Mouse (Mus musculus) right cerebral cortex, adult 2 months (tissue): Measurements from ENCODE around the gene Tcf25.
"Not testable (repeated sequence)": the region's sequence is repeated elsewhere in the genome, so short reads cannot be mapped to it uniquely, and the experiment has no call there.

ENCODE experiments used
- DNase-seq, 2 experiments: peaks; one replicate each; pipeline ENCODE4 v3.0.0; 2021 to 2022; ENCODE audit warnings: low spot score in 2 of 2

The Tcf25 gene

DNA sequence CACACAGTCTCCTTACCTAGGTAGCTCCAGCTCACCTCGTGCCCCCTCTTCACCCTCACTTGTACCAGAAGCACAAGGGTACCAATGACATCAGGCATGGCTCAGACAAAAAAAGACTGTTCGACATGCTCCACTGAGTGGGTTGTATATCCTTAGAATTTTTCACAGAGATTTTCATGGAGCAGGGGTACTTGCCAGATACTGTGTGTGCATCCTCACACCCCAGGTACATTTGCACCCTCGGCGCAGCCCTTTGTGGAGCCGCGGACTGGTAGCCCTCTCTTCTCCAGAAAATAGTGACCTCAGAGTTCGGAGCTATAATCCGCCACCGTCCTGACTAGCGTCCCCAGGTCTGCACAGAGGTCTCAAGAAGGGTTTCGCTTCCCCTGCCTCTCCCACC, 37.2 kb downstream of the Tcf25 start:
- DNase-seq, result no peak

DNA sequence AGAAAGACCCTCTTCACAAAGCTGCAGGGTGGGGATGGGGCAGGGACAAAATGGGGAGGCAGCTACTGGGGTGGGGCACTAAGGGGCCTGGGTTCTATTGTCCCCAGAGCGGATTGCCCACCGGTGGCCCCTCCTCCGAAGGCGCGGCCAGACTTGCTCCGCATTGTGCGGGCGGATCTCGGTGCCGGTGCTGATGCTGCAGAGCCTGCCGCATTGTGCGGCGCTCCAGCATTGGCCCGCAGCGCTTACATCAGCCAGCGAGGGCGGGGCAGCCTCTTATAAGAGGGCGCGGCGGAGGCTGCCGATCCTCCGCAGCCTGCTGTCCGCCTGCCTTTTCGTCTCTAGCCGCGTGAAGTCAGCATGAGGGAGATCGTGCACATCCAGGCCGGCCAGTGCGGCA, 37.7 kb downstream of the Tcf25 start, which contains the start of gene Tubb3:
TSS of gene Tubb3 (plus strand) at position 179 of the 400 bp plus-strand sequence.
- DNase-seq, result peak; percentile 90 to 91

DNA sequence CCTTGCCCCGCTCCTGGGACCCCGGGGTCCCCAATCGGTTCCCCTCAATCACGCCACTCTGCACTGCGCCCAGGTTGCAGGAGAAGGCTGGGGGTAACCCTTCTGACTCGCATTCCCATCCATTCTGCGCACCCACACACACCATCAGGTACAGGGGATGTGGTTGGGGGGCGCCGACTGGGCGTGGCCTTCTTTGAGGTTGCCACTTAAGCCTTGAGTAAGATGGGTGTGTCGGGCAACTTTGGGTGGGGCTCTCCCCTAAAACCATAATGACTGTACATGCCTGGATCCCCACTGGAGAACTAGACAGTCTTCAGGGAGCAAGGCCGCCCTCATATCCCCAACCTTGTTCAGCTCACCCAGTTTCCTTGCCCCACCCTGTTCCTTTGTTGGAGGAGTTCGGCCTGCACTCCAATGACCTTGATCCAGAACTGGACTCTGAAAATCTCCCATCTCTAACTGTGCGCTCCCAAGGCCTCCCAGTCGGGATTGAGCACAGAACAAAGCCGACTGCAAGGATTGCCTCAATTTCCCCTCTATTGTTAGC, 38.3 kb downstream of the Tcf25 start:
- no peak for DNase-seq

DNA sequence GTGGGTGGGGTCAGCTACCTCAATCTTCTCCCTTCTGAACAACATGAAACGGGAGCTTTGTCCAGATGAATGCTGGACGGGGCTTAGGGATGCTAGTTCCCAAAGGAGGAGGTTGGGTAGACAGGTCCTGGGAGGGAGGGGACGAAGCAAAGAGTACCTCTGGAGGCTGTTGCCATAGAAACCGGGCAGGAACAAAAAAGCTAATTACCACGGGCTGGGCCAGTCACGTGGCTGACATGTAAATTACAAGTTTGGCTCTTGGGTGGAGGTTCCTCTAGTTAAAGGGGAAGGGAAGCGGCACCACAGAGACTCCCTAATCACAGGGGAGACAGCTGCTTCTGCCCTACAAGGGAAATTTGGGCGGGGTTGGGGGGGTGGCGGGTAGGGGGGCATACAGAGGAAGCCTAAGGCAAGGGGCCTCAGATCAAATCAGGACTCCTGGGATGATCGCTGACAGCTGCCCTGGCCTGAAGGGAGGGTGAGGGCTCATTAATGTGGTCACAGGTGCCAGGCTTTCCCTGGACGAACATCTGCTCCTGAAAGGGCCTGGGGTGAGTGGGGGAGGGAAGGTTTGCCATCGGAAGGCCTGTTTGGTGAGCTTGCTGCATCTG, 39.1 kb downstream of the Tcf25 start:
- DNase-seq, result peak; percentile 78 to 83

DNA sequence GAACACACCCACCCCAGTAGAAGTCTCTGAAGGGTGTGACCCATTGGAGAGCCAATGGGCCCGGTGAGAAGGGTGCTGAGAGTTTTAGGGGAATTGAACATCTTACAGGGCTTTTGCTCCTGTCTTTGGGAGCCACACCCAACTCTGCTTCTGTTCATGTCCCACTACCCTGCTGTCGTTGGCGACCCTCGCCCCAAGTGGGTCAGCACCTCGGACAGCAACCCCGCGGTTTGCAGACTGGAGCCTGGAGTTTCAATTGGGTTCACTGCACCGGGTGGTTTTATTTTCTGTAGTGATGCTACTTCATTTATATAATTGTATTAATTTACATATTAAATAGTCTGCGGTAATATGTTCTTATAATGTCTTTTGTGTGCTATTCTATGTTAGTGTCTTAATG, 40.7 kb downstream of the Tcf25 start:
- DNase-seq, result no peak

DNA sequence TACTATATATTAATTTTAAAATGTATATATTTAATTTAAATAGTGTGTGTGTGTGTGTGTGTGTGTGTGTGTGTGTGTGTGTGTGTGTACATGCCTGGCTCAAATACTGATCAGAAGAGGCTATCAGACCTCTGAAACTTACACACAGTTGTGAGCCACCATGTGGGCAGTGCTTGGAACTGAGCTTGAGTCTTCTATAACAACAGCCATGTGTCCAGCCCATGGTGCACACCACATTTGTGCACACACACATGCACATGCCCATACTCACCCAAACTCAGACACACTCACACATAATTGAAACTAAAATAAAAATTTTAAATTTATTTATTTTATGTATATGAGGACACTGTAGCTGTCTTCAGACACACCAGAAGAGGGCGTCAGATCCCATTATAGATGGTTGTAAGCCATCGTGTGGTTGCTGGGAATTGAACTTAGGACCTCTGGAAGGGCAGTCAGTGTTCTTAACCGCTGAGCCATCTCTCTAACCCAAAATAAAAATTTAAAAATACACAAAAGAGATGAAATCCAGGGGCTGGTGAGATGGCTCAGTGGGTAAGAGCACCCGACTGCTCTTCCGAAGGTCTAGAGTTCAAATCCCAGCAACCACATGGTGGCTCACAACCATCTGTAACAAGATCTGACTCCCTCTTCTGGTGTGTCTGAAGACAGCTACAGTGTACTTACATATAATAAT, 41.6 kb downstream of the Tcf25 start:
- not testable (repeated sequence) for DNase-seq

DNA sequence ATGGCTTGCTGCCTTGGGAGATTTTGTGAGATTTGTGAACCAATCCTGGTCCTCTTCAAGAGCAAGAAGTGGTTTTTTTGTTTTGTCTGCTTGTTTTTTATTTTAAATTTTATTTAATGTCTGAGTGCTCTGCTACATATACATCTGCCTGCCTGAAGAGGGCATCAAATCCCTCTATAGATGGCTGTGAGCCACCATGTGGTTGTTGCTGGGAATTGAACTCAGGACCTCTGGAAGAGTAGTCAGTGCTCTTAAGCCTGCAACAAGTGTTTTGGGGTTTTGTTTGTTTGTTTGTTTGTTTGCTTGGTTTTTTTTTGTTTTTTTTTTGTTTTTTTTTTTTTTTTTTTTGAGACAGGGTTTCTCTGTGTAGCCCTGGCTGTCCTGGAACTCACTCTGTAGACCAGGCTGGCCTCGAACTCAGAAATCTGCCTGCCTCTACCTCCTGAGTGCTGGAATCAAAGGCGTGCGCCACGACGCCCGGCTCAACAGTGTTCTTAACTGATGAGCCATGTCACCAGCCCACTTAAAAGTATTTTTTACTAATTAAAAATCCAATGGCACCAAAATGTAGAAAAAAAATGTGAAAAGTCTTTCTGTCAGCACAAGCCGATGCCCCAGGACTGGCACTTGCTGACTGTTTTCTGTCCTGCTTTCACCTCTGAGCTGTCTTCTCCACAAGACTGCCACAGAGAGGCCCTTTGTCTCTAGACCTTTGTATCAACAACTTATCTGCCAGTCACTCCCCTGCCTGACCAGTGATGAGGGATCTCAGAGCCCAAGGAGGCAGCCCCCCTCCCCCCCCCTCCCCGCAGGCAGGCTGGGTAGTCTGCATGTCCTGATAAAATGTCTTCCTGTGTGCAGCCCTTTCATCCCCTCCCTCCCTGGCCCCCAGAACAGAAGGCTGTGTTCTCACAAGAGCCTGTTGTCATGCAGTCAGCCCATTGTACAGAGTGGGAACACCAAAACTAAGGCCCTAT, 42.7 kb downstream of the Tcf25 start:
- DNase-seq, result no peak

DNA sequence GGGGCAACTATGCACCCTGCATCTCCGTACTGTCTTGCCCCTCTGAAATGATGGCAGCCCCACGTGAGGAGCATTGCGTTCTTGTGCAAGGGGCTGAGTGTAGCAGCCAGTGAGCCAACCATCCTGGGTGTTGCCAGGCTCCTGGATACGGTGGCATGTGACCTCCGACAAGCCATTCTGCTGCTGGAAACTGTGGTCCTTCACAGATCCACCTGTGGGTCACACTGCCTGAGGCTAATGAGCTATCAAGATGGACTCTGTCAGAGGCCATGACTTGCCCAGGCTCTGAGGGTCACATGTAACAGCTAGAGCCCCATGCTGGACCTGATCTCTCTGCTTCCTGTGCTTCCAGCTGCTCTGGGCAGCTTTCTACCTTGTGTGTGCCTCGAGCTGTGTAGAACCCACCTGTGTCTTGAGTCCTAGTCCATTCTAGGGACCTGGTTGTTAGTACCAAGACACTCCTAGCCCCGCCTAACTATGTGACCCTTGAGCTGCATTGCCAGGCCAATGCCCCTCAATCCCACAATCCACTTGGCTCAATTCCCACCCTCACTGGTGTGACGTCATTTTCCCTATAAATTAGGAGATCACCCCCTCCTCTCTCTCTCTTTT, 43.5 kb downstream of the Tcf25 start:
- no peak for DNase-seq

DNA sequence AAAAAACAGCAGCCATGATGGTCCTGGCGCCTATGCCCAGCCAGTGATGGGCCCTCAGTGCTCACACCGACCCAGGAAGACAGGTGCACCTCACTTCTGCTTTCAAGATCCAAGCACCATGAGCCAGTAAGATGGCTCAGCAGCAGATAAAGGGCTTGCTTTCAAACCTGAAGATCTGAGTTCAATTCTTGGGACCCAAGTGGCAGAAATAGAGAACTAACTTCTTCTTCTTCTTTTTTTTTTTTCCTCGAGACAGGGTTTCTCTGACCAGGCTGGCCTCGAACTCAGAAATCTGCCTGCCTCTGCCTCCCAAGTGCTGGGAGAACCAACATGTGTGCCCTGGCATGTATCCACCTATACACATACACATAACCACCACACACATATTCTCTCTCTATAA, 46.2 kb downstream of the Tcf25 start:
- DNase-seq, result no peak

DNA sequence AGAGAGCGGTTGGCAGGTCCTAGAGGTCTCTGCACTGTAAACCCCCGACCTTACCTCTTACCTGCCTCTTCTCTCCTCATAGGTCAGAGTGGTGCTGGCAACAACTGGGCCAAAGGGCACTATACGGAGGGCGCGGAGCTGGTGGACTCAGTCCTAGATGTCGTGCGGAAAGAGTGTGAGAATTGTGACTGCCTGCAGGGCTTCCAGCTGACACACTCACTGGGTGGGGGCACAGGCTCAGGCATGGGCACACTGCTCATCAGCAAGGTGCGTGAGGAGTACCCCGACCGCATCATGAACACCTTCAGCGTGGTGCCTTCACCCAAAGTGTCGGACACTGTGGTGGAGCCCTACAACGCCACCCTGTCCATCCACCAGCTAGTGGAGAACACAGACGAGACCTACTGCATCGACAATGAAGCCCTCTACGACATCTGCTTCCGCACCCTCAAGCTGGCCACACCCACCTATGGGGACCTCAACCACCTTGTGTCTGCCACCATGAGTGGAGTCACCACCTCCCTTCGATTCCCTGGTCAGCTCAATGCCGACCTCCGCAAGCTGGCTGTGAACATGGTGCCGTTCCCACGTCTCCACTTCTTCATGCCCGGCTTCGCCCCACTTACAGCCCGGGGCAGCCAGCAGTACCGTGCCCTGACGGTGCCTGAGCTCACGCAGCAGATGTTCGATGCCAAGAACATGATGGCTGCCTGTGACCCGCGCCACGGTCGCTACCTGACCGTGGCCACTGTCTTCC, 47.1 kb downstream of the Tcf25 start:
- no peak for DNase-seq

DNA sequence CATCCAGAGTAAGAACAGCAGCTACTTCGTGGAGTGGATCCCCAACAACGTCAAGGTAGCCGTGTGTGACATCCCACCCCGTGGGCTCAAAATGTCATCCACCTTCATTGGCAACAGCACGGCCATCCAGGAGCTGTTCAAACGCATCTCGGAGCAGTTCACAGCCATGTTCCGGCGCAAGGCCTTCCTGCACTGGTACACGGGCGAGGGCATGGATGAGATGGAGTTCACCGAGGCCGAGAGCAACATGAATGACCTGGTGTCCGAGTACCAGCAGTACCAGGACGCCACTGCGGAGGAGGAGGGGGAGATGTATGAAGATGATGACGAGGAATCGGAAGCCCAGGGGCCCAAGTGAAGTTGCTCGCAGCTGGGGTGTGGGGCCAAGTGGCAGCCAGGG, 47.8 kb downstream of the Tcf25 start:
- DNase-seq, result no peak

DNA sequence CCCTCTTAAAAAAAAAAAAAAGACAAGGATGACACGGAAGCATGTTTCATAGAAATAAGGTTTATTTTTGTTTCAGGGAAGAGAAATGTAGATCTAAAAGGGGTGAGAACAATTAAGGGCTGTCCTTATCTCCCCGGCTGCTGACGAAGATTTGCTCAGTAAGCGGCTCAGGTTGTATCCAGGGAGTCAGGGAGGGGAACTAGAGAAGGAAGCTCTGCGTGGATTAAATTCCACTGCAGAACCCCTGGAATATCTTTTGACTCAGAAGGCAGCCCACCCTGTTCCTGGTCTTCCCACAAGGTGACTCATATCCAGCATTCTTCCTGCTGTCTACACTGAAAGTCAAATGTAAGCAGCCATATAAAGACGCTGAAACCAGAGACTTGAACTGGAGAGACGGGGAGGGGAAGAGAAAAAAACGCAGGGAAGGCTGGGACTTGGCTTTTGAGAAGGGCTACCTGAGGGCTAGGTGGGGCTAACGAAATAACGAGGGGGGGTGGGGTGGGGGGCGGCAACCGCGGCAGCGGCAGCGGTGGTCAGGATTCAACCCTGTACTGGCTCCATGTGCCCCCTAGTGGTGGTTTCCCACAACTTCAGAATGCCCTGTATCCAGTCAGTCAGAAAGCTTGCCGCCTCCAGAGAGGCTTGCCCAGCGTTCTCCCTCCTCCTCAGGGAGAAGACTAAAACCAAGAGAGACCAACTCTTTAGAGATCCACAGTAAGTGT, 48.7 kb downstream of the Tcf25 start:
- peak; percentile 88 to 89 for DNase-seq

DNA sequence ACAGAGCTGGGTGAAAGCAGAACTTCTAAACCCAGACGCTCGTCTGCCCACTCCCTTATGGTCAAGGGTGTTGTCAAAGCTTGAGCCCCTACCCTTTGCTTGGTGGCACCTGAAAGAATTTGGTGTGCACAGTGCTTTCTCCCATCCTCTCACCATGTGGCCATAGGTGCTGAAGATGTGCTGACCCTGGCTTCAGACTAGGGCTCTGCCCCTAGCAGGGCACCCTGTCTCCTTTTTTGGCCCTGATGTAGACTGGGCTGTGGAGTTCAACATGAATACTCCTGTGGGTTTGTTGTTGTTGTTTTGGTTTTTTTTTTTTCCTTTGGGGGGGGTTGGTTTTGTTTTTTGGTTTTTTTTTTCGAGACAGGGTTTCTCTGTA, 49.2 kb downstream of the Tcf25 start:
- no peak for DNase-seq

DNA sequence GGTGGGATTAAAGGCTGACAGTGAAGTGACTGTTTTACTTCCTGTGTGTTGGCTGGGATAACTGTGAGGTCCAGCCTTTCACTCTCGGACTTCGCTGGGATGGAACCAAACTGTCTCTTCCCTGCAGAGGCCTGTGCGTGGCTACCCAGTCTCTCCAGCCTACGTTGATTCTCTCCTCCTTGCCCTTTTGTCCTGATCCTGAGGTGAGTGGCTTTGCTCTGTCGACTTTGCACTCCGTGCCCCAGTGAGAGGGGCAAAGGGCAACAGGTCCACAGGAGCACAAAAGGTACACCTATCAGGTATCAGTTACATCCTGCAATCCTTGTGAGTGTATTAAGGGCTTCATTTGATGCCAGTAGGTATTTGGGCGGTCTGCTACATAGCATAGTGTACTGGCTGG, 49.9 kb downstream of the Tcf25 start, which contains the start of gene Def8:
TSS of gene Def8 (plus strand) at position 87 of the 400 bp plus-strand sequence.
- DNase-seq, result no peak

DNA sequence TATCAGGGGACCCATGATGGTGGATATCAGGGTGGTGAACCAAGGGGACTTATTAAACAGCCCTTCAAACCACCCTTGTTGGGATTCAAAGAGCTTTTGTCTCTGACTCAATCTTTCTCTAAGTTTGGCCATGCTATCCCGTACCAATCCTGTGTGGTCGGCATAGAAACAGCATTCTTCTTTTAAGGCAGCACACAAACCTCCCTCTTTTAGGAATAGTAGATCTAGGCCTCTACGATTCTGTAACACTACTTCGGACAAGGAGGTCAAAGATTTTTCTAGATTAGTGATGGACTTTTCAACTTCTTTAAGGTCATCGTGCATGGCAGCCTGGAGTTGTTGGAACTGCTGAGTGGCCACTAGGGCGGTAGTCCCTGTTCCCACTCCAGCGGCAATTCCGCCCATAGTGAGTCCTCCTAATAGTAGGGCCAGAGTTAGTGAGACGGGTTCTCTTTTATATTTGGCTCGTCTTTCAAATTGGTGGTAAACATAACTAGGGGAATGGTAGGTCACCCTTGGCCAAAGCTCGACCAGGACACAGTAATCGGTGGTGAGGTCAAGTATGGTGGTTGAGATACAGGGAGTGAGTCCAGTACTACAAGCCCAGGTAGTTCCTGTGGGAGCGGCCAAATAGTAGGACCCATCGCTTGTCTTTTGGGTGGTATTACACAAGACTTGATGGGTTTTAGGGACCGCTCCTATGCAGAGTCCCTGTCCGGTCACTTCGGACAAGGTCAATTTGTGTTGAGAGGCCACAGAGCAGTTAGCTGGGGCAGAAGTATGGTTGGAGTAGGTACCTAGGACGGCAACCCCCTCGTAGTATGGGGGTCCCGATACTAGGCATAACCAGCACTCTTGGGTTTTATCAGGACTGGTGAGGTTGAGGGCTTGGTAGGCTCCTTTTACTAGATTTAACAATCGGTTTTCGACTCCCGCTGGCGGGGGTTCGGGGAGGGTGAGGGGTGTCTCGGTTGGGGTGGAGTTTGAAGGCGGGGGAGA, 53.3 kb downstream of the Tcf25 start:
- no peak for DNase-seq

DNA sequence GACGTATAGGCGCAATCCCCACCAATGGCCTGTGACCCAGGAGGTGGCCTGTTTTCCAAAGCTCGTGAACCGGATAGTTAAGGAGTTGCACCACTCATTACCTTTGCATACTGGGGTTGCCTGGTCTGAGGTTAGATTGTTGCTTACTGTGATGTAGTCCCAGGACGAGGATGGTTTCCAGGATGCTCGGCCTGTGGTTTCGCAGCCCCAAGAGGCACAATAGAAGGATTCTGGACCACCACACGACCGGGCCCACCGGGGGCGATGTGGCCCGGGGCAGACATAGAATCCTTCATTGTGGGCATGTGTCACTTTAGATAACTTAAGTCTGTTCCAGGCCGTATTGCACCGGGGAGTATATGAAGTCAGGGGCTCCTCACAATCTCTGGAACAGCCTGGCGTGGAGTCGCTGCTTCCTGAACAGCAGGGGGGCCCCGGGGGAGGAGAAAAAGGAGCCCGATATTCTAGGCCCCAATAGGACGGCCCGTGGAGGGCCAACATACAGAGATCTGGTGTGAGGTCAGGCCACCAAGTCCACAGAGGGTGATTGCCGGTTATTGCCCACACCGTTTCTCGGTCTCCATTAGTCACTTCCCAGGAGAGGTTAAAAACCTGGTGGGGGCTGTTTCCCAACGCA, 54.2 kb downstream of the Tcf25 start:
- no peak for DNase-seq

DNA sequence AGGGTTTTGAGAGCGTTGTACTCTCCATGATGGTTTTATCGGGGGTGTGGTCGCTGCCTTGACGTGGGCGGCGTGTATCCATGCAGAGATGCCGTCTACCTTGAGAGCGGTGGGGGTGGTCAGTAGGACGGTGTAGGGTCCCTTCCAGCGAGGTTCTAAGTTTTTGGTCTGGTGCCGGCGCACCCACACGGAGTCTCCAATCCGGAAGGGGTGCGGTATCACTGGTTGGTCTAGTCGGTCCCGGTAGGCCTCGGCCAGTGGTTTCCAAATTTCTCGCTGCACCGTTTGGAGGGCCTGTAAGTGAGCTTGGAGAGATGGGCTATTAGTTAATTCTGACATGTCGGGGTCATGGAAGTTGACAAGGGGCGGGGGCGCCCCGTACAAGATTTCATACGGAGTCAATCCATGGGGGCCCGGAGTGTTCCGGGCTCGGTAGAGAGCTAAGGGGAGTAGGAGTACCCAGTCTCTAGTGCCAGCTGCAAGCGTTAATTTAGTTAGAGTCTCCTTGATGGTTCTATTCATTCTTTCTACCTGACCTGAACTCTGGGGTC, 54.9 kb downstream of the Tcf25 start:
- DNase-seq, result no peak
